Mouse (Mus musculus) myocyte (in vitro differentiated cells): ENCODE results near the gene Ppid. TPM values are rescaled to one million over a fixed set of nuclear protein-coding genes. Genes with fewer than 3 reads are reported as not detected.

Experiments
- H3K27me3 ChIP-seq: one replicate; pipeline ENCODE4 v1.6.1; 2011; ENCODE audit not compliant: control insufficient read depth, insufficient read depth, insufficient read length
- H3K36me3 ChIP-seq: one replicate; pipeline ENCODE4 v1.6.1; 2011; ENCODE audit not compliant: control insufficient read depth, insufficient read depth
- H3K4me2 ChIP-seq: one replicate; pipeline ENCODE4 v1.6.1; 2011; ENCODE audit warnings: low read depth, control low read depth
- H3K4me3 ChIP-seq: one replicate; pipeline ENCODE4 v1.5.1; 2011; ENCODE audit warnings: mild to moderate bottlenecking, control low read depth, moderate library complexity
- H3K79me2 ChIP-seq: one replicate; pipeline ENCODE4 v1.6.1; 2011; ENCODE audit not compliant: control insufficient read depth, insufficient read depth
- H3ac ChIP-seq: one replicate; pipeline ENCODE4 v1.6.1; 2011; ENCODE audit not compliant: control insufficient read depth, insufficient read length
- CEBPB ChIP-seq: IDR thresholded peaks from 2 replicates; pipeline ENCODE4 v1.6.1; 2011; ENCODE audit warnings: mild to moderate bottlenecking, moderate library complexity; ENCODE audit not compliant: poor library complexity, insufficient read depth, severe bottlenecking
- E2F4 ChIP-seq: IDR thresholded peaks from one replicate; pipeline ENCODE4 v1.6.1; 2011; ENCODE audit warnings: mild to moderate bottlenecking, control low read depth, moderate library complexity; ENCODE audit not compliant: insufficient read depth
- MAX ChIP-seq: IDR thresholded peaks from one replicate; pipeline ENCODE4 v1.6.1; 2011; ENCODE audit warnings: low read depth, mild to moderate bottlenecking, control low read depth
- MYOD1 ChIP-seq, 3 experiments: IDR thresholded peaks; one replicate each; pipeline ENCODE4 v1.6.1; 2011; ENCODE audit warnings: control low read depth in 2 of 3, low read depth in 2 of 3, mild to moderate bottlenecking in 2 of 3, moderate library complexity in 1 of 3; ENCODE audit not compliant: insufficient read length in 2 of 3, control insufficient read depth in 1 of 3
- MYOG ChIP-seq, 3 experiments: IDR thresholded peaks; one replicate each; pipeline ENCODE4 v1.6.1; 2011; ENCODE audit warnings: control low read depth in 2 of 3, low read depth in 2 of 3, mild to moderate bottlenecking in 2 of 3; ENCODE audit not compliant: insufficient read length in 2 of 3, control insufficient read depth in 1 of 3, insufficient read depth in 1 of 3
- POLR2A ChIP-seq: IDR thresholded peaks from one replicate; pipeline ENCODE4 v1.6.1; 2011; ENCODE audit warnings: low read depth, mild to moderate bottlenecking, control low read depth, moderate library complexity; ENCODE audit not compliant: insufficient read length
- POLR2AphosphoS2 ChIP-seq: IDR thresholded peaks from one replicate; pipeline ENCODE4 v1.6.1; 2011; ENCODE audit warnings: low read depth, control low read depth; ENCODE audit not compliant: insufficient read length
- REST ChIP-seq: IDR thresholded peaks from one replicate; pipeline ENCODE4 v1.6.1; 2011; ENCODE audit warnings: mild to moderate bottlenecking, control low read depth, moderate library complexity; ENCODE audit not compliant: insufficient read depth, insufficient read length
- SRF ChIP-seq: IDR thresholded peaks from one replicate; pipeline ENCODE4 v1.6.1; 2011; ENCODE audit warnings: low read depth; ENCODE audit not compliant: control insufficient read depth, insufficient read length
- TCF12 ChIP-seq: IDR thresholded peaks from one replicate; pipeline ENCODE4 v1.6.1; 2011; ENCODE audit warnings: mild to moderate bottlenecking, control low read depth; ENCODE audit not compliant: poor library complexity, insufficient read depth, severe bottlenecking
- TCF3 ChIP-seq: IDR thresholded peaks from one replicate; pipeline ENCODE4 v1.6.1; 2011; ENCODE audit warnings: low read depth, control low read depth; ENCODE audit not compliant: insufficient read length
- USF1 ChIP-seq: IDR thresholded peaks from one replicate; pipeline ENCODE4 v1.6.1; 2011; ENCODE audit warnings: low read depth, mild to moderate bottlenecking, control low read depth, moderate library complexity
- polyA plus RNA-seq: library from polyadenylated mRNA; unstranded; fragments of >200 nt; fragmentation: generic; extraction: Trizol; gene quantifications from one replicate; pipeline ENCODE4 v1.2.1, GENCODE M21; 2012; ENCODE audit warnings: missing spikeins

The Ppid gene
- polyA plus RNA-seq, 1 experiment = 32.1 TPM

- Histone ChIP-seq H3ac (no peak overlapping the region), H3K4me3 (no peak overlapping the region), H3K36me3 (no peaks in the 10 kb centered on the region), H3K27me3 (no peaks in the 10 kb centered on the region), H3K79me2 (no peaks in the 10 kb centered on the region), H3K4me2 (no peak overlapping the region)
- TF ChIP-seq CEBPB (no peak), POLR2AphosphoS2 (no peak), E2F4 (no peak), REST (no peak), MAX (no peak), MYOD1 (IDR thresholded peaks at IDR 0.05; ENCODE audit: control insufficient read depth in 1 of 3, insufficient read length in 2 of 3, low read depth in 2 of 3) (no peak), TCF12 (no peak), SRF (no peak), USF1 (no peak), POLR2A (no peak), MYOG (IDR thresholded peaks at IDR 0.05; ENCODE audit: control insufficient read depth in 1 of 3, insufficient read depth in 1 of 3, insufficient read length in 2 of 3, low read depth in 2 of 3) (no peak), TCF3 (no peak)
Observed at GRCm38 (mm10) chr3:79578164-79578563, 13.0 kb upstream of the Ppid start.

GRCm38 (mm10) chr3:79579891-79580575, 11.1 kb upstream of the Ppid start:
- H3K4me2 ChIP-seq = no peak overlapping the region
- H3K27me3 ChIP-seq = no peaks in the 10 kb centered on the region
- no peak overlapping the region for H3ac ChIP-seq
- H3K79me2 ChIP-seq = no peaks in the 10 kb centered on the region
- H3K36me3 ChIP-seq = no peaks in the 10 kb centered on the region
- no peak overlapping the region for H3K4me3 ChIP-seq
- TF ChIP-seq REST (no peak), CEBPB (no peak), TCF12 (no peak), TCF3 (no peak), MYOG (IDR thresholded peaks at IDR 0.05; ENCODE audit: control insufficient read depth in 1 of 3, insufficient read depth in 1 of 3, insufficient read length in 2 of 3, low read depth in 2 of 3) (no peak), MYOD1 (IDR thresholded peaks at IDR 0.05; ENCODE audit: control insufficient read depth in 1 of 3, insufficient read length in 2 of 3, low read depth in 2 of 3) (no peak), MAX (no peak), POLR2AphosphoS2 (no peak), USF1 (no peak), E2F4 (no peak), POLR2A (no peak), SRF (no peak)

GRCm38 (mm10) chr3:79586804-79587203, 4.3 kb upstream of the Ppid start:
- peak overlapping the region; percentile 46 for H3K4me2 ChIP-seq
- H3K4me3 ChIP-seq = no peak overlapping the region
- TF ChIP-seq MAX (no peak), POLR2AphosphoS2 (no peak), USF1 (no peak), REST (no peak), E2F4 (no peak), TCF12 (no peak)
- H3ac ChIP-seq = no peak overlapping the region
- no peaks in the 10 kb centered on the region for H3K36me3 ChIP-seq
- peaks cover 6% of the 10 kb centered on the region for H3K79me2 ChIP-seq
- H3K27me3 ChIP-seq = no peaks in the 10 kb centered on the region

- TF ChIP-seq POLR2AphosphoS2 (no peak), REST (no peak), MYOD1 (IDR thresholded peaks at IDR 0.05; ENCODE audit: control insufficient read depth in 1 of 3, insufficient read length in 2 of 3, low read depth in 2 of 3) (no peak), TCF12 (no peak), SRF (no peak), TCF3 (no peak), MYOG (IDR thresholded peaks at IDR 0.05; ENCODE audit: control insufficient read depth in 1 of 3, insufficient read depth in 1 of 3, insufficient read length in 2 of 3, low read depth in 2 of 3) (no peak), USF1 (no peak), POLR2A (no peak), CEBPB (no peak), MAX (no peak), E2F4 (no peak)
- Histone ChIP-seq H3K79me2 (peaks cover 34% of the 10 kb centered on the region), H3K27me3 (no peaks in the 10 kb centered on the region), H3K4me3 (no peak overlapping the region), H3K4me2 (no peak overlapping the region), H3K36me3 (peaks cover 13% of the 10 kb centered on the region), H3ac (no peak overlapping the region)
Observed at GRCm38 (mm10) chr3:79589671-79590070, 1.5 kb upstream of the Ppid start.
